ENCODE assay signal across 8 mouse cellular contexts in genomic region chr2:36230967-36231366, GRCm38 (mm10). TPM values are rescaled to one million over a fixed set of nuclear protein-coding genes. Genes with fewer than 3 reads are reported as not detected.
DNase-seq lines count a peak whose midpoint lies in the region; ATAC-seq lines count a peak whose summit lies in the region.

No protein-coding gene starts in this region.

- no peaks in the 10 kb centered on the region for H3K9me3 ChIP-seq in lung, embryonic 15.5 days
- H3K9me3 ChIP-seq in forebrain, embryonic 10.5 days = no peaks in the 10 kb centered on the region
- H3K9me3 ChIP-seq in limb, embryonic 15.5 days = no peaks in the 10 kb centered on the region
- H3K9me3 ChIP-seq in stomach, embryonic 14.5 days (ENCODE audit: control insufficient read depth, low read depth, low read length) = no peaks in the 10 kb centered on the region

- 19% methylated on average over 8 of the region's 10 CpGs for WGBS in lung, embryonic 15.5 days
- WGBS in forebrain, embryonic 10.5 days = 33% methylated on average over 9 of the region's 10 CpGs
- 24% methylated on average over 8 of the region's 10 CpGs for WGBS in limb, embryonic 15.5 days
- 17% methylated on average over 9 of the region's 10 CpGs for WGBS in stomach, embryonic 14.5 days

- H3K4me2 ChIP-seq in lung, embryonic 15.5 days = peak overlapping the region; percentile 96
- peak overlapping the region; percentile 77 for H3K4me2 ChIP-seq in limb, embryonic 15.5 days
- H3K4me2 ChIP-seq in stomach, embryonic 14.5 days (replicated peaks; ENCODE audit: low read depth, low read length) = peak overlapping the region; percentile 71

- H3K4me1 ChIP-seq in lung, embryonic 15.5 days = peaks cover 49% of the 10 kb centered on the region
- peaks cover 28% of the 10 kb centered on the region for H3K4me1 ChIP-seq in forebrain, embryonic 10.5 days
- peaks cover 33% of the 10 kb centered on the region for H3K4me1 ChIP-seq in limb, embryonic 15.5 days
- peaks cover 16% of the 10 kb centered on the region for H3K4me1 ChIP-seq in stomach, embryonic 14.5 days (ENCODE audit: control insufficient read depth, insufficient read depth, low read length)

- ATAC-seq in lung, embryonic 15.5 days (ENCODE audit: borderline replicate concordance, extremely low read depth, low FRiP score, low TSS enrichment) = no peak
- ATAC-seq in limb, embryonic 15.5 days (ENCODE audit: insufficient number of reproducible peaks, low FRiP score, low TSS enrichment, low read depth) = no peak
- ATAC-seq in stomach, embryonic 14.5 days (ENCODE audit: insufficient number of reproducible peaks, insufficient read depth, low FRiP score, low read depth) = no peak

- H3K4me3 ChIP-seq in lung, embryonic 15.5 days = peak overlapping the region; percentile 60
- peak overlapping the region; percentile 51 for H3K4me3 ChIP-seq in forebrain, embryonic 10.5 days
- H3K4me3 ChIP-seq in limb, embryonic 15.5 days = peak overlapping the region; percentile 46
- H3K4me3 ChIP-seq in stomach, embryonic 14.5 days (ENCODE audit: low read depth, low read length) = peak overlapping the region; percentile 36

- 0 out of 2 replicates have a peak overlapping the region, but pooled peaks have one; percentile 61 for H3K27ac ChIP-seq in lung, embryonic 15.5 days
- H3K27ac ChIP-seq in forebrain, embryonic 10.5 days = no peak overlapping the region
- no peak overlapping the region for H3K27ac ChIP-seq in limb, embryonic 15.5 days
- no peak overlapping the region for H3K27ac ChIP-seq in stomach, embryonic 14.5 days (ENCODE audit: low read length)

- 0 out of 2 replicates have a peak, but pooled peaks cover 2% of the 10 kb centered on the region for H3K27me3 ChIP-seq in lung, embryonic 15.5 days
- H3K27me3 ChIP-seq in forebrain, embryonic 10.5 days (ENCODE audit: poor library complexity, severe bottlenecking) = peaks cover 32% of the 10 kb centered on the region
- H3K27me3 ChIP-seq in limb, embryonic 15.5 days = 0 out of 2 replicates have a peak, but pooled peaks cover 5% of the 10 kb centered on the region
- H3K27me3 ChIP-seq in stomach, embryonic 14.5 days (ENCODE audit: control insufficient read depth, insufficient read depth, low read length) = no peaks in the 10 kb centered on the region

- no peaks in the 10 kb centered on the region for H3K36me3 ChIP-seq in lung, embryonic 15.5 days
- no peaks in the 10 kb centered on the region for H3K36me3 ChIP-seq in forebrain, embryonic 10.5 days (replicated peaks)
- H3K36me3 ChIP-seq in limb, embryonic 15.5 days = no peaks in the 10 kb centered on the region
- no peaks in the 10 kb centered on the region for H3K36me3 ChIP-seq in stomach, embryonic 14.5 days (ENCODE audit: control insufficient read depth, insufficient read depth, low read length)

- DNase-seq in lung, postnatal 36 days = no peak
- no peak for DNase-seq in forebrain, embryonic 10.5 days (ENCODE audit: extremely low spot score, low spot score)
- no peak for DNase-seq in cerebellum, adult 8-10 months
- DNase-seq in gastrocnemius, adult 8-10 months (ENCODE audit: low spot score in 2 of 2) = no peak
- no peak for DNase-seq in adrenal gland, adult 8-10 months

- H3K9ac ChIP-seq in lung, embryonic 15.5 days = peak overlapping the region; percentile 71
- H3K9ac ChIP-seq in limb, embryonic 15.5 days = 0 out of 2 replicates have a peak overlapping the region, but pooled peaks have one; percentile 3
- peak overlapping the region; percentile 22; the same call in 1 of the 2 replicates for H3K9ac ChIP-seq in stomach, embryonic 14.5 days (replicated peaks; ENCODE audit: low read depth, low read length)

RNA-seq across cellular contexts. Expression of gene Ptgs1, which starts 0.7 kb away (rescaled TPM):
- polyA plus RNA-seq in lung, embryonic 15.5 days (2015; fragmentation: Nextera tagmentation; extraction: Ambion mirVana) = 48.9 and 54.9 TPM in 2 replicates
- 2.2 and 3.6 TPM in 2 replicates for polyA plus RNA-seq in forebrain, embryonic 10.5 days (2016; fragmentation: Nextera tagmentation; extraction: Ambion mirVana)
- polyA plus RNA-seq in limb, embryonic 15.5 days (2015; fragmentation: Nextera tagmentation; extraction: Ambion mirVana) = 21.8 and 23.0 TPM in 2 replicates
- polyA plus RNA-seq in stomach, embryonic 14.5 days (2014; fragmentation: Nextera tagmentation; extraction: Ambion mirVana) = 30.7 and 34.1 TPM in 2 replicates
- total RNA-seq in gastrocnemius, adult 8-10 months (2022) = 1 to 10 TPM; 2.1 to 5.4 (median 2.4) TPM
- total RNA-seq in adrenal gland, adult 8-10 months (2022) = 10 to 100 TPM; 13.6 to 28.0 (median 17.8) TPM

Comparison
In these comparisons a context has a peak if more than half of its experiments do, and no peak if none do; other contexts are left out.
1. H3K9ac ChIP-seq: peak in every context shown above with its lines; median percentile 71 in lung, embryonic 15.5 days; 22 in stomach, embryonic 14.5 days; 3 in limb, embryonic 15.5 days.